ENCODE assay signal across 13 mouse cellular contexts in genomic region chr1:162891980-162892451, GRCm38 (mm10). TPM values are rescaled to one million over a fixed set of nuclear protein-coding genes. Genes with fewer than 3 reads are reported as not detected.
DNase-seq lines count a peak whose midpoint lies in the region; ATAC-seq lines count a peak whose summit lies in the region.
"Had no signal": no experiment of that assay in that cellular context is flagged by ENCODE, and none has a peak within 500 bp of the region (broad histone marks: within the 10 kb centered on the region; RNA-seq: fewer than 3 reads in every experiment).

No protein-coding gene starts in this region.

- H3K9me3 ChIP-seq in lung, embryonic 15.5 days: no peaks in the 10 kb centered on the region
- H3K9me3 ChIP-seq: embryonic facial prominence, embryonic 13.5 days; hindbrain, embryonic 15.5 days had no signal

- DNase-seq in gastrocnemius, adult 18-20 months (ENCODE audit: low spot score): peak; percentile 40
- DNase-seq in gastrocnemius, postnatal 10 days: no peak
- peak; percentile 52 for DNase-seq in urinary bladder, postnatal 14 days (ENCODE audit: low spot score)
- no peak for DNase-seq in urinary bladder, adult 2 months (ENCODE audit: low spot score)
- DNase-seq in embryo, embryonic 10.5 days (ENCODE audit: low spot score): no peak
- no peak for DNase-seq in left cerebral cortex, adult 18-20 months (ENCODE audit: low spot score in 2 of 2)
- no peak for DNase-seq in layer of hippocampus, postnatal 36 days

- 17% methylated on average over 6 of the region's 6 CpGs for WGBS in lung, embryonic 15.5 days

- H3K36me3 ChIP-seq in lung, embryonic 15.5 days: no peaks in the 10 kb centered on the region
- H3K36me3 ChIP-seq: embryonic facial prominence, embryonic 13.5 days; hindbrain, embryonic 15.5 days had no signal

- no peak overlapping the region for H3K4me3 ChIP-seq in lung, embryonic 15.5 days
- H3K4me3 ChIP-seq: embryonic facial prominence, embryonic 13.5 days; hindbrain, embryonic 15.5 days had no signal

- no peaks in the 10 kb centered on the region for H3K27me3 ChIP-seq in lung, embryonic 15.5 days
- H3K27me3 ChIP-seq: embryonic facial prominence, embryonic 13.5 days; hindbrain, embryonic 15.5 days had no signal

- H3K4me2 ChIP-seq in lung, embryonic 15.5 days: no peak overlapping the region
- H3K4me2 ChIP-seq: embryonic facial prominence, embryonic 13.5 days; hindbrain, embryonic 15.5 days had no signal

- H3K9ac ChIP-seq in lung, embryonic 15.5 days: no peak overlapping the region
- H3K9ac ChIP-seq: embryonic facial prominence, embryonic 13.5 days; hindbrain, embryonic 15.5 days had no signal

- peaks cover 12% of the 10 kb centered on the region for H3K4me1 ChIP-seq in lung, embryonic 15.5 days
- H3K4me1 ChIP-seq: hindbrain, embryonic 15.5 days had no signal

- ATAC-seq in lung, embryonic 15.5 days (ENCODE audit: borderline replicate concordance, extremely low read depth, low FRiP score, low TSS enrichment): peak; percentile 89
- ATAC-seq: midbrain, embryonic 16.5 days had no signal

- peak overlapping the region; percentile 78 for H3K27ac ChIP-seq in lung, embryonic 15.5 days
- H3K27ac ChIP-seq: embryonic facial prominence, embryonic 13.5 days; hindbrain, embryonic 15.5 days had no signal

RNA-seq across cellular contexts. Expression of gene Fmo2, which starts 6.5 kb away (rescaled TPM):
- 10 to 100 TPM; 12.2 to 13.8 TPM for total RNA-seq in gastrocnemius, adult 18-20 months (2021)
- 1 to 10 TPM; 2.4 to 5.1 TPM for total RNA-seq in gastrocnemius, postnatal 10 days (2021)
- 249 and 256 TPM in 2 replicates for polyA plus RNA-seq in urinary bladder, adult 2 months (2012; rRNA removed)
- 13.9 and 24.7 TPM in 2 replicates for polyA plus RNA-seq in lung, embryonic 15.5 days (2015; fragmentation: Nextera tagmentation; extraction: Ambion mirVana)
- total RNA-seq in left cerebral cortex, adult 18-20 months (2021): 1 to 10 TPM; 3.8 to 4.0 TPM
- 1 to 10 TPM; 2.3 to 4.9 TPM for total RNA-seq in layer of hippocampus, postnatal 36 days (2021)

RNA-seq across cellular contexts. Expression of gene Fmo1, which starts 25.6 kb away (rescaled TPM):
- total RNA-seq in gastrocnemius, adult 18-20 months (2021): 10 to 100 TPM in 1 of 2 experiments, 1 to 10 TPM in 1; 8.4 to 11.1 TPM
- total RNA-seq in gastrocnemius, postnatal 10 days (2021): 10 to 100 TPM; 24.5 to 26.8 TPM
- 120 and 150 TPM in 2 replicates for polyA plus RNA-seq in urinary bladder, adult 2 months (2012; rRNA removed)
- polyA plus RNA-seq in lung, embryonic 15.5 days (2015; fragmentation: Nextera tagmentation; extraction: Ambion mirVana): 15.1 and 17.1 TPM in 2 replicates
- total RNA-seq in left cerebral cortex, adult 18-20 months (2021): 10 to 100 TPM; 12.1 to 15.9 TPM
- total RNA-seq in layer of hippocampus, postnatal 36 days (2021): 10 to 100 TPM; 11.5 to 12.7 TPM

RNA-seq across cellular contexts. Expression of gene Fmo6, which starts 45.3 kb away (rescaled TPM):
- not detected for total RNA-seq in gastrocnemius, adult 18-20 months (2021)
- total RNA-seq in gastrocnemius, postnatal 10 days (2021): under 1 TPM in 1 of 2 experiments, not detected in 1; 0.31 TPM
- polyA plus RNA-seq in urinary bladder, adult 2 months (2012; rRNA removed): 0.10 and 0.17 TPM in 2 replicates
- not detected in 2 replicates for polyA plus RNA-seq in lung, embryonic 15.5 days (2015; fragmentation: Nextera tagmentation; extraction: Ambion mirVana)
- total RNA-seq in left cerebral cortex, adult 18-20 months (2021): not detected
- not detected for total RNA-seq in layer of hippocampus, postnatal 36 days (2021)
- total RNA-seq: gastrocnemius, adult 8-10 months; left cerebral cortex, postnatal 10 days had no signal
- polyA plus RNA-seq: hindbrain, embryonic 15.5 days; midbrain, embryonic 16.5 days had no signal

Comparison
In these comparisons a context has a peak if more than half of its experiments do, and no peak if none do; other contexts are left out.
1. DNase-seq: peak in gastrocnemius, adult 18-20 months (single experiment) and urinary bladder, postnatal 14 days (single experiment); none in gastrocnemius, postnatal 10 days (single experiment), urinary bladder, adult 2 months (single experiment), embryo, embryonic 10.5 days (single experiment), left cerebral cortex, adult 18-20 months (0 of 2) and layer of hippocampus, postnatal 36 days (0 of 2).